Mouse (Mus musculus) limb, embryonic 14.5 days (tissue): ENCODE results near the gene Slc1a2. TPM values are rescaled to one million over a fixed set of nuclear protein-coding genes. Genes with fewer than 3 reads are reported as not detected.

Experiments
- ATAC-seq: fragments of 200-750 bp; cut with Nextera tagmentation; 2 replicates; pipeline ENCODE4 v1.8.0; 2017; ENCODE audit warnings: low read depth, moderate number of reproducible peaks, moderate TSS enrichment; ENCODE audit not compliant: low FRiP score
- DNase-seq: peaks from one replicate; pipeline ENCODE4 v3.0.0-alpha.2; 2015; ENCODE audit warnings: low spot score
- H3K27ac ChIP-seq: fragments of 300-500 bp; sonication (generic); replicated peaks from 2 replicates; pipeline ENCODE4 v1.5.1; 2014; ENCODE audit warnings: low read depth, mild to moderate bottlenecking, low read length, moderate library complexity, mixed read lengths
- H3K27me3 ChIP-seq: fragments of 300-500 bp; sonication (generic); 2 replicates; pipeline ENCODE4 v1.6.1; 2014; ENCODE audit warnings: low read length, mixed read lengths; ENCODE audit not compliant: control insufficient read depth, insufficient read depth
- H3K36me3 ChIP-seq: fragments of 300-500 bp; sonication (generic); 2 replicates; pipeline ENCODE4 v1.6.1; 2014; ENCODE audit warnings: mild to moderate bottlenecking, low read length, moderate library complexity, mixed read lengths; ENCODE audit not compliant: control insufficient read depth, insufficient read depth
- H3K4me1 ChIP-seq: fragments of 300-500 bp; sonication (generic); 2 replicates; pipeline ENCODE4 v1.6.1; 2014; ENCODE audit warnings: antibody characterized with exemption, low read length, mixed read lengths; ENCODE audit not compliant: control insufficient read depth, insufficient read depth
- H3K4me2 ChIP-seq: fragments of 300-500 bp; sonication (generic); replicated peaks from 2 replicates; pipeline ENCODE4 v1.6.1; 2014; ENCODE audit warnings: low read depth, mild to moderate bottlenecking, low read length, moderate library complexity; ENCODE audit not compliant: severe bottlenecking
- H3K4me3 ChIP-seq: fragments of 300-500 bp; sonication (generic); replicated peaks from 2 replicates; pipeline ENCODE4 v1.5.1; 2014; ENCODE audit warnings: low read length
- H3K9ac ChIP-seq: fragments of 300-500 bp; sonication (generic); 2 replicates; pipeline ENCODE4 v1.6.1; 2014; ENCODE audit warnings: mild to moderate bottlenecking, low read depth, low read length, moderate library complexity; ENCODE audit not compliant: severe bottlenecking
- H3K9me3 ChIP-seq: fragments of 300-500 bp; sonication (generic); 2 replicates; pipeline ENCODE4 v1.6.1; 2016; ENCODE audit warnings: low read length; ENCODE audit not compliant: control insufficient read depth
- POLR2A ChIP-seq: fragments of 200-500 bp; IDR thresholded peaks from 2 replicates; pipeline ENCODE4 v1.8.0; 2012; ENCODE audit warnings: inconsistent platforms, mild to moderate bottlenecking, moderate library complexity, borderline replicate concordance; ENCODE audit not compliant: insufficient read depth, insufficient read length; ENCODE audit errors: extremely low read depth
- WGBS: fragments of 180-500 bp; shearing (Covaris S2); extraction: QIAGEN DNeasy Blood & Tissue Kit; methylation state at CpG from one replicate; pipeline ENCODE4 v1.1.7; 2014; 5-methylcytosine and 5-hydroxymethylcytosine counted together
- polyA plus RNA-seq, 2 experiments: library from polyadenylated mRNA; depleted of rRNA in 1 of 2; stranded (reverse) in 1 of 2; unstranded in 1 of 2; fragments of >200 nt; fragmentation: Nextera tagmentation in 1 of 2; extraction: Ambion mirVana in 1 of 2; gene quantifications; 2 replicates each; pipeline versions ENCODE4 v1.2.1 to v1.2.3; 2012 to 2014

The Slc1a2 gene
- polyA plus RNA-seq, 2 experiments: 0.89 to 1.6 TPM

- H3K27ac ChIP-seq: no peak overlapping the region
- peaks cover 3% of the 10 kb centered on the region; the same call in 1 of the 2 replicates for H3K9me3 ChIP-seq
- 70% methylated on average over 3 of the region's 3 CpGs for WGBS
- TF ChIP-seq POLR2A: no peak
- no peak for DNase-seq
- no peaks in the 10 kb centered on the region for H3K4me1 ChIP-seq
- H3K27me3 ChIP-seq: no peaks in the 10 kb centered on the region
- H3K9ac ChIP-seq: no peak overlapping the region
- H3K4me3 ChIP-seq: no peak overlapping the region
- H3K4me2 ChIP-seq: no peak overlapping the region
- no peak for ATAC-seq
- no peaks in the 10 kb centered on the region for H3K36me3 ChIP-seq
Measured at GRCm38 (mm10) chr2:102768267-102768666, 109.8 kb downstream of the Slc1a2 start.

- DNase-seq (no peak), ATAC-seq (no peak)
- 93% methylated on average over 1 of the region's 1 CpGs for WGBS
- Histone ChIP-seq H3K36me3 (no peaks in the 10 kb centered on the region), H3K27me3 (no peaks in the 10 kb centered on the region), H3K4me1 (no peaks in the 10 kb centered on the region), H3K27ac (no peak overlapping the region), H3K4me2 (no peak overlapping the region), H3K4me3 (no peak overlapping the region), H3K9ac (no peak overlapping the region), H3K9me3 (peaks cover 3% of the 10 kb centered on the region; the same call in 1 of the 2 replicates)
- TF ChIP-seq POLR2A: no peak
Measured at GRCm38 (mm10) chr2:102771304-102771703, 112.8 kb downstream of the Slc1a2 start.

- Histone ChIP-seq H3K4me3 (no peak overlapping the region), H3K9me3 (peaks cover 3% of the 10 kb centered on the region; the same call in 1 of the 2 replicates), H3K4me1 (no peaks in the 10 kb centered on the region), H3K9ac (no peak overlapping the region), H3K4me2 (no peak overlapping the region), H3K27me3 (no peaks in the 10 kb centered on the region), H3K36me3 (no peaks in the 10 kb centered on the region), H3K27ac (no peak overlapping the region)
- ATAC-seq (no peak), DNase-seq (no peak)
- TF ChIP-seq POLR2A: no peak
- 94% methylated on average over 5 of the region's 5 CpGs for WGBS
Measured at GRCm38 (mm10) chr2:102772276-102772675, 113.8 kb downstream of the Slc1a2 start.

GRCm38 (mm10) chr2:102774700-102775099 lies 116.2 kb downstream of the Slc1a2 start:
- Histone ChIP-seq H3K4me2 (no peak overlapping the region), H3K4me3 (no peak overlapping the region), H3K4me1 (no peaks in the 10 kb centered on the region), H3K9me3 (peaks cover 3% of the 10 kb centered on the region; the same call in 1 of the 2 replicates), H3K27me3 (no peaks in the 10 kb centered on the region), H3K27ac (no peak overlapping the region), H3K36me3 (no peaks in the 10 kb centered on the region), H3K9ac (no peak overlapping the region)
- WGBS: 76% methylated on average over 4 of the region's 4 CpGs
- DNase-seq (no peak), ATAC-seq (no peak)
- no peak for TF ChIP-seq POLR2A

- TF ChIP-seq POLR2A: no peak
- Histone ChIP-seq H3K4me2 (no peak overlapping the region), H3K27me3 (no peaks in the 10 kb centered on the region), H3K9me3 (no peaks in the 10 kb centered on the region; the same call in 1 of the 2 replicates), H3K9ac (no peak overlapping the region), H3K4me1 (no peaks in the 10 kb centered on the region), H3K36me3 (no peaks in the 10 kb centered on the region), H3K27ac (no peak overlapping the region), H3K4me3 (no peak overlapping the region)
- WGBS: 68% methylated on average over 1 of the region's 1 CpGs
- ATAC-seq: no peak
- DNase-seq: no peak
Measured at GRCm38 (mm10) chr2:102775561-102775960, 117.1 kb downstream of the Slc1a2 start.

GRCm38 (mm10) chr2:102778208-102778607 lies 119.7 kb downstream of the Slc1a2 start:
- Histone ChIP-seq H3K27ac (no peak overlapping the region), H3K4me3 (no peak overlapping the region), H3K9me3 (no peaks in the 10 kb centered on the region), H3K4me2 (no peak overlapping the region), H3K36me3 (no peaks in the 10 kb centered on the region), H3K9ac (no peak overlapping the region), H3K27me3 (no peaks in the 10 kb centered on the region), H3K4me1 (no peaks in the 10 kb centered on the region)
- 87% methylated on average over 3 of the region's 3 CpGs for WGBS
- DNase-seq (no peak), ATAC-seq (no peak)
- TF ChIP-seq POLR2A: no peak
